Mouse (Mus musculus) embryonic fibroblast, embryonic 13.5 days (primary cell): ENCODE results near the gene Pet117. TPM values are rescaled to one million over a fixed set of nuclear protein-coding genes. Genes with fewer than 3 reads are reported as not detected.
"Not testable (repeated sequence)": the region's sequence is repeated elsewhere in the genome, so short reads cannot be mapped to it uniquely, and the experiment has no call there.

Source experiments
- H3K27ac ChIP-seq: 2 replicates; pipeline ENCODE4 v1.5.1; 2012; ENCODE audit warnings: low read length, control low read depth, inconsistent platforms; ENCODE audit not compliant: insufficient read depth
- H3K4me1 ChIP-seq: 2 replicates; pipeline ENCODE4 v1.6.1; 2011; ENCODE audit warnings: low read length; ENCODE audit not compliant: control insufficient read depth, insufficient read depth
- H3K4me3 ChIP-seq: 2 replicates; pipeline ENCODE4 v1.5.1; 2011; ENCODE audit warnings: mild to moderate bottlenecking, control low read depth, low read length; ENCODE audit not compliant: insufficient read depth
- CTCF ChIP-seq: IDR thresholded peaks from 2 replicates; pipeline ENCODE4 v1.5.1; 2011; ENCODE audit warnings: mild to moderate bottlenecking, control low read depth, low read length, moderate library complexity, borderline replicate concordance; ENCODE audit not compliant: insufficient read depth
- POLR2A ChIP-seq: IDR thresholded peaks from 2 replicates; pipeline ENCODE4 v1.6.1; 2011; ENCODE audit warnings: low read depth, mild to moderate bottlenecking, control low read depth, low read length, moderate library complexity
- polyA plus RNA-seq: library from polyadenylated mRNA; stranded (reverse); fragments of >200 nt; gene quantifications from 2 replicates; pipeline ENCODE4 v1.2.4, GENCODE M21; 2011; ENCODE audit warnings: low read depth; ENCODE audit not compliant: missing spikeins, insufficient read length

Gene Pet117
- polyA plus RNA-seq, 1 experiment: 9.2 TPM

GRCm38 (mm10) chr2:144337230-144337629 is 31.6 kb upstream of the Pet117 start:
- no peak overlapping the region for H3K4me3 ChIP-seq
- no peak overlapping the region for H3K27ac ChIP-seq
- TF ChIP-seq POLR2A (no peak), CTCF (no peak)
- H3K4me1 ChIP-seq: no peaks in the 10 kb centered on the region

- H3K4me3 ChIP-seq: no peak overlapping the region
- H3K27ac ChIP-seq: no peak overlapping the region
- no peaks in the 10 kb centered on the region for H3K4me1 ChIP-seq
- no peak for TF ChIP-seq POLR2A
- no peak for TF ChIP-seq CTCF
Observed at GRCm38 (mm10) chr2:144337701-144338100, 31.1 kb upstream of the Pet117 start.

GRCm38 (mm10) chr2:144338149-144338548 is 30.6 kb upstream of the Pet117 start:
- not testable (repeated sequence) for H3K4me1 ChIP-seq, H3K27ac ChIP-seq, H3K4me3 ChIP-seq

GRCm38 (mm10) chr2:144343158-144343557 is 25.6 kb upstream of the Pet117 start:
- Histone ChIP-seq H3K27ac (no peak overlapping the region), H3K4me1 (no peaks in the 10 kb centered on the region), H3K4me3 (no peak overlapping the region)
- TF ChIP-seq POLR2A (no peak), CTCF (no peak)

- Histone ChIP-seq H3K4me1 (no peaks in the 10 kb centered on the region), H3K4me3 (no peak overlapping the region), H3K27ac (no peak overlapping the region)
- TF ChIP-seq POLR2A: no peak
- TF ChIP-seq CTCF: no peak
Observed at GRCm38 (mm10) chr2:144348525-144348924, 20.3 kb upstream of the Pet117 start.

GRCm38 (mm10) chr2:144352843-144353242 is 16.0 kb upstream of the Pet117 start:
- Histone ChIP-seq H3K4me1 (no peaks in the 10 kb centered on the region), H3K27ac (no peak overlapping the region), H3K4me3 (no peak overlapping the region)
- TF ChIP-seq CTCF (no peak), POLR2A (no peak)

GRCm38 (mm10) chr2:144369020-144369421 is 225 bp downstream of the Pet117 start:
- Histone ChIP-seq H3K4me3 (peak overlapping the region; percentile 78), H3K27ac (peak overlapping the region; percentile 93), H3K4me1 (no peaks in the 10 kb centered on the region)
- TF ChIP-seq CTCF (no peak), POLR2A (no peak; the same call in 1 of the 2 replicates)

GRCm38 (mm10) chr2:144369511-144369910 is 715 bp downstream of the Pet117 start:
- Histone ChIP-seq H3K4me3 (peak overlapping the region; percentile 78), H3K27ac (peak overlapping the region; percentile 93), H3K4me1 (no peaks in the 10 kb centered on the region)
- no peak for TF ChIP-seq CTCF
- TF ChIP-seq POLR2A: no peak; the same call in 1 of the 2 replicates

- Histone ChIP-seq H3K27ac (no peak overlapping the region), H3K4me3 (no peak overlapping the region), H3K4me1 (no peaks in the 10 kb centered on the region)
- TF ChIP-seq CTCF (no peak), POLR2A (no peak)
Observed at GRCm38 (mm10) chr2:144371566-144371965, 2.8 kb downstream of the Pet117 start.

GRCm38 (mm10) chr2:144373063-144373462 is 4.3 kb downstream of the Pet117 start:
- Histone ChIP-seq H3K4me1 (no peaks in the 10 kb centered on the region), H3K4me3 (no peak overlapping the region), H3K27ac (no peak overlapping the region)
- TF ChIP-seq POLR2A (no peak), CTCF (no peak)
